Mouse (Mus musculus): ENCODE results near the gene Pkd1l1. TPM values are rescaled to one million over a fixed set of nuclear protein-coding genes. Genes with fewer than 3 reads are reported as not detected.

Gene Pkd1l1
- polyA plus RNA-seq (2015; fragmentation: Nextera tagmentation; extraction: Ambion mirVana): 0.10 and 0.11 TPM in 2 replicates

DNA sequence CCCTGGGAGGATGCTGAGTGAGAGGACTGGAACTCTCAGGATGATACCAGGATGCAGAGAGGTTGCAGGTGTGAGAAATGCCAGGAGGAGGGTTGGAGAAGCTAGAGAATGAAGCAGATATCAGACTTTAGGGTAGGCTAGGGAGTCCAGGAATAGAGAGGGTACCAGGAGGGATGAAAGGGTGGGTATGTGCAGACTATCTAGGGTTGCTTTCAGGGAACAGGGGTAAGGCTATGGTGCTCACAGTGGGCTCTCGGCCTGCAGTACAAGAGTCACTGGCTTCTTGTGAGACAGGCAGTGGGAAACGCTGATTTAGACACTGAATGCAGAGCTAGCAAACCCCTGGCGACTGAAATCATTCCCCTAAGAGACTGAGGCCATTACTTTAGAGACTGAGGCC lies at the start of gene Pkd1l1:
TSS of gene Pkd1l1 (minus strand) at position 101 of the 400 bp plus-strand sequence.
- Histone ChIP-seq H3K36me3 (no peaks in the 10 kb centered on the region), H3K4me1 (peaks cover 7% of the 10 kb centered on the region; the same call in 1 of the 2 replicates), H3K4me2 (no peak within 1 kb of the TSS), H3K27ac (no peak within 1 kb of the TSS), H3K4me3 (no peak within 1 kb of the TSS), H3K27me3 (no peaks in the 10 kb centered on the region), H3K9me3 (no peaks in the 10 kb centered on the region), H3K9ac (no peak within 1 kb of the TSS)
- WGBS: 77% methylated on average over 3 of the region's 3 CpGs
- no peak for ATAC-seq (ENCODE audit: borderline replicate concordance, extremely low read depth, low FRiP score, low TSS enrichment)

DNA sequence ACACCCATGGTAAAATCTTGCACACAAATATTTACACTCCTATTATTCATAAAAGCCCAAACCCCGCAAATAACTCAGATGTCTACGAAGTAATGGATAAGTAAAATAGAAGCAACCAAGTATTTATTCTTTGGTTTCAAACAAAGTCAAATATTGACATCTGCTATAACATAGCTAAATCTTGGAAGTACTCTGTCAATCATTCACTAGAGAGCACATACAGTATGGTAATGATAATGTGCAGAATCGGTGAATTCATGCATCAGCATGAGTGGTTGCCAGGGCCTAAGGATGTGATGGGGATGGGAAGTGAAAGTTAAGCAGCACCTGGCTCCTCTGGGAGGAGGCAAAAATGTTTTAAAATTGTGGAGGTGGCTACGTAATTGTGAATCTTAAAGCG lies 47.1 kb upstream of the Pkd1l1 start:
- H3K9me3 ChIP-seq: no peaks in the 10 kb centered on the region
- no peak overlapping the region for H3K9ac ChIP-seq
- 61% methylated on average over 5 of the region's 5 CpGs for WGBS
- ATAC-seq (ENCODE audit: borderline replicate concordance, extremely low read depth, low FRiP score, low TSS enrichment): no peak
- H3K4me1 ChIP-seq: no peaks in the 10 kb centered on the region
- H3K27ac ChIP-seq: no peak overlapping the region
- H3K27me3 ChIP-seq: no peaks in the 10 kb centered on the region
- H3K4me3 ChIP-seq: no peak overlapping the region
- no peak overlapping the region for H3K4me2 ChIP-seq
- H3K36me3 ChIP-seq: no peaks in the 10 kb centered on the region

DNA sequence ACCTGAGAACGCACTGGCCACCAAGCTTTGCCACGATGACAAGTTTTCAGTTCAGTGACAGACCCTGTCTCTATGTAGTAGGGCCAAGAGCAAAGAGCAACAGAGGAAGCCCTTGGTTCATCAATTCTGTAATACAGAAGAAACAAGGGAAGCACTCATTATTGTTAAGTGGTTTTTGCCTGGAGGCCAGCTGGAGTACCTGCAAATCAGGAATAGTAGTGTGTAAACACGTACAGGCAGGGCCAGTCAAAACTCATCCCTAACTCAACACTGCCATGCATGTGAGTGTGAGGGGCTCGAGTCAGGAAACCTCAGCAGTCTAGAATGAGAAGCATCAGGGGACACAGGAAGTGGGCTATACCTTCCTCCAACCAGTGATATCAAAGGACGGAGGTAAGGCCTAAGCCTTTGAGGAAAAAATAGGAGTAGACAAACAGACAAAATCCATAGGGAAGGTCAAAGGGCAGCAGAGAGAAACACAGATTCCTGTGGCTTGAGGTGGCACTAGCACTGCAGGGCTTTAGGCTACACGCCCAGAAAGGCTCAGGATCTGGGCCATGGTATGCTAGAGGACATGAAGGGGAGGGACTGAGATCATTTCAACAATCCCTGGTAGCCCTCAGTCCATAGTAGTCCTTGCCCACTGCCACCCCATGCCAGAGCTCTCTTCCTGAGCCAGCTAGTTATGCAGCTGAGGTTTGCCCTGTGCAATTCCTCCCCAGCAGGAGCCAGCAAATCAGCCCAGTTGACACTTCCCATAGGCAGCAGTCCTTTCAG lies 45.6 kb upstream of the Pkd1l1 start:
- whole genome bisulfite sequencing: 63% methylated on average over 6 of the region's 6 CpGs
- no peak overlapping the region for H3K9ac ChIP-seq
- no peaks in the 10 kb centered on the region for H3K4me1 ChIP-seq
- no peaks in the 10 kb centered on the region for H3K27me3 ChIP-seq
- no peak for ATAC-seq (ENCODE audit: borderline replicate concordance, extremely low read depth, low FRiP score, low TSS enrichment)
- no peak overlapping the region for H3K4me2 ChIP-seq
- H3K4me3 ChIP-seq: no peak overlapping the region
- H3K9me3 ChIP-seq: no peaks in the 10 kb centered on the region
- no peak overlapping the region for H3K27ac ChIP-seq
- H3K36me3 ChIP-seq: no peaks in the 10 kb centered on the region

DNA sequence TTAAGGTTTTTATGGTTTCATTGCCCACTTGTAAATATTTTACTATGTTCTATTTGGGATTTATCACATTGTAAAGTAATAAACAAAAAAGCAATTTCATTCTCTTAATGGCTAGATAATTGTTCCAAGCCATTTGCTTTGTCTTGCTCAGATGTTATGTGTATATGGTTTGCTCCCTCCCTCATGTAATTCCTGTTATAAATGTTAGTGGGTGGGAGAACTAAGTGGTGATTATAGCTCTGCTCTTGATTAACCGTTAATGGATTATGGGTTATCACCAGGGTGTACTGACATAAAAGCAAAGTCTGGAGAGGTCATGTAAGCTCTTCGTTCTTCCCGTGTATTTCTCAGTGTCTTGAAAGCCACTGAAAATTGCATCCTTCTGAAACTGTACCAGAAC lies 41.7 kb upstream of the Pkd1l1 start:
- 65% methylated on average over 3 of the region's 3 CpGs for WGBS
- Histone ChIP-seq H3K4me3 (no peak overlapping the region), H3K4me2 (no peak overlapping the region), H3K27me3 (no peaks in the 10 kb centered on the region), H3K9ac (no peak overlapping the region), H3K27ac (no peak overlapping the region), H3K4me1 (peaks cover 7% of the 10 kb centered on the region), H3K9me3 (no peaks in the 10 kb centered on the region), H3K36me3 (no peaks in the 10 kb centered on the region)
- no peak for ATAC-seq (ENCODE audit: borderline replicate concordance, extremely low read depth, low FRiP score, low TSS enrichment)

DNA sequence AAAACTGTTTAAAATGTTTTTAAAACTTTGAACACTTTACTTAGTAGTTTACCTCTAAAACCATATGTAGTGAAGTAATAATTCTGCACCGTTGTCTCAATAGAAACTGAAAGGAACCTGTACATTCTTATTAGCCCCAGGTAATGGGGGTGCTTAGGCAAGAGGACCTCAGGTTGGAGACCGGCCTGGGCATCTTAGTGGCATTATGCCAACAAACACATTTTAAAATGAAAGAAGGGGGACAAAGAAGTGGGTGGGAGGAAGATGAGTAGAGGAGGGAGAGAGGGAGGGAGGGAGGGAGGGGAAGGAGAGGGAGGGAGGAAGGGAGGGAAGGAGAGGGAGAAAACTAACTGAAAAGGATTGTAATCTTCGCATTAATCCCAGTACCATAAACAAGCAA lies 38.3 kb upstream of the Pkd1l1 start:
- ATAC-seq (ENCODE audit: borderline replicate concordance, extremely low read depth, low FRiP score, low TSS enrichment): peak; percentile 36; the same call in 1 of the 2 replicates
- H3K4me2 ChIP-seq: peak overlapping the region; percentile 70
- H3K9ac ChIP-seq: peak overlapping the region; percentile 94
- no peaks in the 10 kb centered on the region for H3K9me3 ChIP-seq
- H3K27ac ChIP-seq: peak overlapping the region; percentile 96
- peaks cover 15% of the 10 kb centered on the region for H3K4me1 ChIP-seq
- H3K4me3 ChIP-seq: peak overlapping the region; percentile 89
- whole genome bisulfite sequencing: 2% methylated on average over 3 of the region's 3 CpGs
- H3K27me3 ChIP-seq: no peaks in the 10 kb centered on the region
- H3K36me3 ChIP-seq: peaks cover 9% of the 10 kb centered on the region

DNA sequence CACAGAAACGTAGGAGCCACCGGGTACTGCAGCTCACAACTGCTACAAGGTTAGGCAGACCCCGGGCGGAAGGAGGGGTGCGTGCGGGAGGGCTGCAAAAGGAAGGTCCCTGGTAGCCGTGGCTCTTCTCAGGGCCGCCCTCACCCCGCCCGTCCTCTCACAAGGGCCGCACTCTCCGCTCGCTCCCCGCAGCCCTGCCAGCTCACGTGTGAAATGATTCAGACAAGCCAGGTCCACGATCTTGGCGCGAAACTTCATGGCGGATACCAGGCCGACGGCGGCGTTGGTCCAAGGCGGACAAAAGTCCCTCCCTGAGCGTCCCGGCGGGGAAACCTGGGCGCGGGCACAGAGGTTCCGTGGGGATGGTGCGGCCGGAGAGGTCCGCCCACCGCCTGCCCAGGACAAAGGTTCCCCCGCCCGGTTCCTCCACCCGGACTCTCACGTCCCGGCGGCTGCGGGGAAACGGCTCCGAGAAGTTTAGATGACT lies 37.8 kb upstream of the Pkd1l1 start, which contains the start of gene Hus1:
TSS of gene Hus1 (minus strand) at position 339 of the 487 bp plus-strand sequence.
- Histone ChIP-seq H3K27ac (peak within 1 kb of the TSS; percentile 96), H3K4me3 (peak within 1 kb of the TSS; percentile 89), H3K36me3 (peaks cover 13% of the 10 kb centered on the region), H3K4me1 (peaks cover 15% of the 10 kb centered on the region), H3K9ac (peak within 1 kb of the TSS; percentile 94), H3K9me3 (no peaks in the 10 kb centered on the region), H3K4me2 (peak within 1 kb of the TSS; percentile 70), H3K27me3 (no peaks in the 10 kb centered on the region)
- peak; percentile 97 for ATAC-seq (ENCODE audit: borderline replicate concordance, extremely low read depth, low FRiP score, low TSS enrichment)
- 1% methylated on average over 43 of the region's 43 CpGs for WGBS

DNA sequence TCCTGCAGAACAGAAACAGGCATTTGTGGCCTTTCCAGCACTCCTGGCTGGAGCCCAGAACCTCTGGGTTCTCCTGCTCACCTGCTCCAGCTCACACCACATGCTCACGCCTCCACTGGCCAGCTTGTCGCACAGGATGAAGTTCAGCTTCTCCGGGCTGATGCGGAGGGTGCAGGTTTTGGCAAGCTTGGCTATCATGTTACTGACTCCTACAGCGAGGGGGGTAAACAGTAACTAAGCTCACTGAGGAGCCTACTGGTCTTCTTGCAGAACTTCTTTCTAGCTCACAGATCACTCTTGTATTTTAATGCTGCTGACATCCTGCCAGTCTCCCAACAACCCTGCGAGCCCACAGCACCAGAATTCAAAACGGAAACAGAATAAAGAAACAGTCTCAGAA lies 37.4 kb upstream of the Pkd1l1 start:
- Histone ChIP-seq H3K4me1 (peaks cover 15% of the 10 kb centered on the region), H3K27ac (peak overlapping the region; percentile 96), H3K9ac (peak overlapping the region; percentile 94), H3K27me3 (no peaks in the 10 kb centered on the region), H3K36me3 (peaks cover 16% of the 10 kb centered on the region), H3K9me3 (no peaks in the 10 kb centered on the region), H3K4me2 (peak overlapping the region; percentile 70), H3K4me3 (peak overlapping the region; percentile 89)
- ATAC-seq (ENCODE audit: borderline replicate concordance, extremely low read depth, low FRiP score, low TSS enrichment): peak; percentile 66
- WGBS: 0% methylated on average over 7 of the region's 7 CpGs

DNA sequence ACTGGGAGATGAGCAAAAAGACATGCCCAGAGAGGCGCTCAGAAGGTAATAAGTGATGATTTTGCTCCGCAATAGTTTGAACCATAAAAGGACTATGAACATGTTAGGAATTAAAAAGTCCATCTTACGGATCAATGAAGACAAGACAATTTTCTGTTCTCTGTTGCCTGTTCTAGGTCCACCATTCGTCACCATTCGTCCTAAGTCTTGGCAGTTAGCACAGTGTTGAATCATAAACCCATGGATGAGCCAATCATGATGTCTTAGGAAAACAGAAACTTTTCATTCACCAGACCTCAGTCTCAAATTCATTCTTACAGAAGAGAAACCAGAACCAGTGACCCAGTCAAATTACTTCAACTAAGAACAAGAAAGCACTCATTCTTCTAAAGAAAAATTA lies 35.7 kb upstream of the Pkd1l1 start:
- H3K4me2 ChIP-seq: no peak overlapping the region
- peaks cover 15% of the 10 kb centered on the region for H3K4me1 ChIP-seq
- H3K27ac ChIP-seq: no peak overlapping the region
- no peak overlapping the region for H3K4me3 ChIP-seq
- no peaks in the 10 kb centered on the region for H3K9me3 ChIP-seq
- no peak overlapping the region for H3K9ac ChIP-seq
- no peak for ATAC-seq (ENCODE audit: borderline replicate concordance, extremely low read depth, low FRiP score, low TSS enrichment)
- 97% methylated on average over 5 of the region's 5 CpGs for WGBS
- H3K36me3 ChIP-seq: peaks cover 32% of the 10 kb centered on the region
- no peaks in the 10 kb centered on the region for H3K27me3 ChIP-seq

DNA sequence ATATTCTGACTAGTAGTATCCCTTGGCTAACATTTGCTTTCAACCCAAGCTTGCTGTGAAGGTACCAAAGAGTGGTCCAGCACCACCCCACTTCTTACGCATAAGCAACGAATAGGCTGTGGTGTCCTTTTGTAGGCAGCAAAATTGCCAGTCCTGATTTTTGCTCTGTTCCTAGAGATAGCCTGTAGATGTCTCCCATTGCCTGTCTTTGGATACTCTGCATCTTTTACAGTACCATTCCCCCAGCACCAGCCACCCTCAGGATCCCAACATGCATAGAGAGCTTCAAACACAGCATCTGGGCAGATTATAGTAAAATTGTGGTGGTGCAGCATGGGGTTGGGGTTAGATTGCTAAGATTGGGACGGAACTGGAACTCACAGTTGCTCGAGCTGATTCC lies 15.0 kb upstream of the Pkd1l1 start:
- H3K36me3 ChIP-seq: peaks cover 18% of the 10 kb centered on the region
- H3K4me1 ChIP-seq: peaks cover 12% of the 10 kb centered on the region
- H3K9ac ChIP-seq: no peak overlapping the region
- H3K27me3 ChIP-seq: no peaks in the 10 kb centered on the region
- WGBS: 67% methylated on average over 4 of the region's 4 CpGs
- no peak overlapping the region for H3K27ac ChIP-seq
- H3K4me3 ChIP-seq: no peak overlapping the region
- ATAC-seq (ENCODE audit: borderline replicate concordance, extremely low read depth, low FRiP score, low TSS enrichment): no peak
- H3K9me3 ChIP-seq: no peaks in the 10 kb centered on the region
- no peak overlapping the region for H3K4me2 ChIP-seq

DNA sequence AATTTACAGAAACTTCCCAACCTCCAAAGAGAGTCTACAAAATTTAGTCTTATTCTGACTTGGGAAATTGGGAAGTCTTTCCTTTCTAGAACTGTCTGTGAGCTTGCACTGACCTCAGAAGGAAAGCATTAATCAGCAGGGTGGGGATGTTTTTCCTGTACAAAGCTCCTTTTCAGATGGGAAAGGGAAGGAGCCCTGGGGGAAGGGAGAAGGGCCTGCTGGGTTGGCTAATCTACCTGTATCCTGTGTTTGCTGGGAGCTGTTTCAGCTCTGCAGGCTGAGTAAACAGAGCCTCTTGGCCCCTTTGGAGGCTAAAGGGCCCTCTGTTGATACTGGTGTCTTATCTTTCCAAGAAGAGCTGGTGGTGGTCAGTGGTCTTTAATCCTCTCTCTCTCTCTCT lies 13.0 kb upstream of the Pkd1l1 start:
- ATAC-seq (ENCODE audit: borderline replicate concordance, extremely low read depth, low FRiP score, low TSS enrichment): peak; percentile 21; the same call in 1 of the 2 replicates
- H3K9ac ChIP-seq: no peak overlapping the region
- no peaks in the 10 kb centered on the region for H3K27me3 ChIP-seq
- H3K9me3 ChIP-seq: no peaks in the 10 kb centered on the region
- H3K4me1 ChIP-seq: peaks cover 12% of the 10 kb centered on the region
- H3K36me3 ChIP-seq: 0 out of 2 replicates have a peak, but pooled peaks cover under 1% of the 10 kb centered on the region
- no peak overlapping the region for H3K4me3 ChIP-seq
- H3K27ac ChIP-seq: no peak overlapping the region
- H3K4me2 ChIP-seq: no peak overlapping the region

DNA sequence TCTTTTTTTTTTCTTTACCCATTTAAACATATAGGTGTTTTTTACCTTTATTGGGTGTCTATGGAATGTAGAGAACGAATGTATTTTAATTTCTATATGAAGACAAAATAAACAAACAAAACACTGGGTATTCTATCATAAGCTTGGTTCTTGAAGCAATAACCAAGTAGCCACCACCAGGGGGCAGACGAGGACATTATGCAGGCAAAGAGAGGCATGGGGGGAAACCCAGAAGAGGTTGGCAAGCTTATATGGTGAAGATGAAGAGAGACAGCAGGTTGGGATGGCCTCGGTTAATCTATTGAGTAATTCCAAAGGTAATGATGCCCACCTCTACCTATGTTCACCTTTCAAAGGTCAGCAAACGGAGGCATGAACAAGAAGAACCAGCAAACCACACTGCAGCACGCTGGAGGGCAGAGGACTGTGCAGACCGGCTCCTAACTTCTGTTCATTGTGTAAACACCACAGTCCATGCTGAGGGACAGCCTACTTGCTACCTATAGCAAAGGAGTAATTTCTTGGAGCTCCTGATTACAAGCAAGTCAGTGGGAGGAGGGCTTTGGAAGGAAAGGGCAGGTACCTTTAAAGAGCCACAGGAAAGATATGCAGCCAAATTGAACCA lies 10.3 kb upstream of the Pkd1l1 start:
- Histone ChIP-seq H3K4me1 (peaks cover 12% of the 10 kb centered on the region), H3K4me3 (no peak overlapping the region), H3K9me3 (no peaks in the 10 kb centered on the region), H3K9ac (no peak overlapping the region), H3K36me3 (no peaks in the 10 kb centered on the region), H3K27me3 (no peaks in the 10 kb centered on the region), H3K4me2 (no peak overlapping the region), H3K27ac (no peak overlapping the region)
- no peak for ATAC-seq (ENCODE audit: borderline replicate concordance, extremely low read depth, low FRiP score, low TSS enrichment)
- WGBS: 28% methylated on average over 6 of the region's 6 CpGs

DNA sequence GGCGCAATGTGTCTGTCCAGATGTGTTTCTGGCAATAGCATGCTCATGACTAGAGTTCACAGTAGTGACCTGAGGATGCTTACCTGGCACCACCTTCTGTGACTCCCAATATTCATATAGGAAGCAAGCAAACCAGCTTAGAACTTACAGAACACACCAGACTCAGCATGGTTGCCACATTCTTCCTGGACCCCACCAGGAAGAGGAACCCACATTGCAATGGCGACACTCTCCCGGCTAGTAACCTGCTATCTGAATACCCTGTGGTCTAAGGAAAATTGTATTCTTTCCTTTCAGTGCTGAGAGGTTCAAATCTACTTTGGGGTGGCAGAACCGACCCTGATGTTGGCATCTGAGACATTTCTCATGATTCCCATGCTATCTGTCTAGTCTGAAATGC lies 5.1 kb upstream of the Pkd1l1 start:
- Histone ChIP-seq H3K36me3 (no peaks in the 10 kb centered on the region), H3K9me3 (no peaks in the 10 kb centered on the region), H3K4me2 (no peak overlapping the region), H3K27me3 (no peaks in the 10 kb centered on the region), H3K9ac (no peak overlapping the region), H3K4me1 (peaks cover 7% of the 10 kb centered on the region; the same call in 1 of the 2 replicates), H3K4me3 (no peak overlapping the region), H3K27ac (no peak overlapping the region)
- 78% methylated on average over 4 of the region's 4 CpGs for WGBS
- no peak for ATAC-seq (ENCODE audit: borderline replicate concordance, extremely low read depth, low FRiP score, low TSS enrichment)
